ENCODE assay signal across 7 mouse cellular contexts in genomic region chr11:94127966-94128365, GRCm38 (mm10).
A peak's percentile ranks its signal among the peaks of the same experiment; 100 is the strongest.
DNase-seq lines count a peak whose midpoint lies in the region; ATAC-seq lines count a peak whose summit lies in the region.

No protein-coding gene starts in this region.

- H3K4me1 ChIP-seq in forebrain, embryonic 15.5 days = peaks cover 13% of the 10 kb centered on the region; the same call in 1 of the 2 replicates
- H3K4me1 ChIP-seq in hindbrain, embryonic 12.5 days = peaks cover 8% of the 10 kb centered on the region

- H3K9me3 ChIP-seq in forebrain, embryonic 15.5 days = no peaks in the 10 kb centered on the region
- H3K9me3 ChIP-seq in hindbrain, embryonic 12.5 days (replicated peaks) = no peaks in the 10 kb centered on the region

- H3K36me3 ChIP-seq in forebrain, embryonic 15.5 days = peaks cover 30% of the 10 kb centered on the region
- H3K36me3 ChIP-seq in hindbrain, embryonic 12.5 days = peaks cover 24% of the 10 kb centered on the region

- H3K4me2 ChIP-seq in forebrain, embryonic 15.5 days (replicated peaks) = no peak overlapping the region
- H3K4me2 ChIP-seq in hindbrain, embryonic 12.5 days (replicated peaks) = no peak overlapping the region

- no peak overlapping the region for H3K9ac ChIP-seq in forebrain, embryonic 15.5 days (replicated peaks)
- H3K9ac ChIP-seq in hindbrain, embryonic 12.5 days = no peak overlapping the region

- H3K4me3 ChIP-seq in forebrain, embryonic 15.5 days = no peak overlapping the region
- no peak overlapping the region for H3K4me3 ChIP-seq in hindbrain, embryonic 12.5 days

- H3K27ac ChIP-seq in forebrain, embryonic 15.5 days (replicated peaks) = 0 out of 2 replicates have a peak overlapping the region, but pooled peaks have one; percentile 13
- H3K27ac ChIP-seq in hindbrain, embryonic 12.5 days = no peak overlapping the region

- peak; percentile 94 for DNase-seq in NIH3T3 (ENCODE audit: low read depth)
- DNase-seq in cerebellum, adult 11 months = peak; percentile 79
- peak; percentile 85 for DNase-seq in layer of hippocampus, adult 9-11 months
- DNase-seq in lung, postnatal 25 days (ENCODE audit: low spot score) = peak; percentile 89
- peak; percentile 87 to 92 for DNase-seq in right cerebral cortex, postnatal 10 days (ENCODE audit: low spot score in 2 of 2)

- 36% methylated on average over 5 of the region's 5 CpGs for whole genome bisulfite sequencing in forebrain, embryonic 15.5 days
- 45% methylated on average over 5 of the region's 5 CpGs for WGBS in hindbrain, embryonic 12.5 days

- peak; percentile 85 for ATAC-seq in forebrain, embryonic 15.5 days (replicated peaks)
- ATAC-seq in hindbrain, embryonic 12.5 days (ENCODE audit: low FRiP score) = peak; percentile 53; the same call in 1 of the 2 replicates

- H3K27me3 ChIP-seq in forebrain, embryonic 15.5 days = no peaks in the 10 kb centered on the region
- no peaks in the 10 kb centered on the region for H3K27me3 ChIP-seq in hindbrain, embryonic 12.5 days
